In the genomic region with DNA sequence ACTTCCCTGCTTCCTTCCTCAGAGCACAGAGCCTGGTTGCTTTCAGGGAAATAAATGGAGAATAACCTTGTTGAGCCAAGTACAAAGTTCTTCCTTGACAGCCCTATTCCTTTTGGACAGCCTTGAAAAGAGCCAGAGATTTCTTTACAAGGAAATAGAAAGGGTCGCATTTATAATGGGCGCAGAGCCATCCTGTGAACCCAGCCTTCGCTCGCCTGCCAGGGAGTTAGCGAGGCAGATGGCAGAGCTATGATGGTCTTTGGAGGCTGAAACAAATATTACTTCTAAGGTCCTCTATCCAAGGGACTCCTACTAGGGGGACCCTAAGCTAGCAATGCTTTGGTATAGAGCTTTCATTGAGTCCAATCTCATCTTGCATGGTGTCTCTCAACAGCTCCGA, we compare ENCODE assay signal across 23 mouse cellular contexts. TPM values are rescaled to one million over a fixed set of nuclear protein-coding genes. Genes with fewer than 3 reads are reported as not detected.
"Had no signal": no experiment of that assay in that cellular context is flagged by ENCODE, and none has a peak within 500 bp of the region (broad histone marks: within the 10 kb centered on the region; RNA-seq: fewer than 3 reads in every experiment).

No protein-coding gene starts in this region.

- H3K9ac ChIP-seq: limb, embryonic 12.5 days; limb, embryonic 15.5 days; liver, embryonic 14.5 days; liver, postnatal 0 days; lung, embryonic 14.5 days; midbrain, embryonic 13.5 days; neural tube, embryonic 13.5 days; stomach, embryonic 15.5 days had no signal

- DNase-seq: kidney, postnatal 25 days; layer of hippocampus, adult 9-11 months; liver, postnatal 0 days; lung, postnatal 36 days; retina, postnatal 1 day; right cerebral cortex, postnatal 25 days; spleen, adult 18-20 months; thymus, postnatal 25 days had no signal

- H3K4me3 ChIP-seq: layer of hippocampus, adult 2 months; limb, embryonic 12.5 days; limb, embryonic 15.5 days; megakaryocyte, embryonic 14.5 days; midbrain, embryonic 10.5 days; midbrain, embryonic 13.5 days; myocyte; neural tube, embryonic 13.5 days; stomach, embryonic 15.5 days had no signal

- H3K4me2 ChIP-seq: limb, embryonic 12.5 days; limb, embryonic 15.5 days; liver, embryonic 11.5 days; lung, embryonic 14.5 days; midbrain, embryonic 13.5 days; neural tube, embryonic 13.5 days; stomach, embryonic 15.5 days had no signal

- H3K4me1 ChIP-seq: limb, embryonic 12.5 days; limb, embryonic 15.5 days; megakaryocyte, embryonic 14.5 days; midbrain, embryonic 10.5 days; stomach, embryonic 15.5 days had no signal

- H3K27ac ChIP-seq: kidney, postnatal 0 days; layer of hippocampus, adult 2 months; limb, embryonic 12.5 days; limb, embryonic 15.5 days; liver, embryonic 14.5 days; midbrain, embryonic 10.5 days; midbrain, embryonic 13.5 days; neural tube, embryonic 13.5 days; stomach, embryonic 15.5 days had no signal

- H3K27me3 ChIP-seq: limb, embryonic 15.5 days; megakaryocyte, embryonic 14.5 days; midbrain, embryonic 13.5 days; neural tube, embryonic 13.5 days; stomach, embryonic 15.5 days had no signal

- H3K36me3 ChIP-seq: limb, embryonic 12.5 days; limb, embryonic 15.5 days; midbrain, embryonic 10.5 days; midbrain, embryonic 13.5 days; neural tube, embryonic 13.5 days; stomach, embryonic 15.5 days had no signal

- H3K9me3 ChIP-seq: limb, embryonic 12.5 days; limb, embryonic 15.5 days; midbrain, embryonic 10.5 days; midbrain, embryonic 13.5 days; neural tube, embryonic 13.5 days; stomach, embryonic 15.5 days had no signal

- ATAC-seq: liver, postnatal 0 days; lung, postnatal 0 days; midbrain, embryonic 13.5 days; midbrain, embryonic 16.5 days had no signal

RNA-seq across cellular contexts. Expression of a gene that starts 35.0 kb away (rescaled TPM):
- polyA plus RNA-seq: midbrain, embryonic 16.5 days had no signal
